Mouse (Mus musculus): Measurements from ENCODE around the gene Csn2. TPM values are rescaled to one million over a fixed set of nuclear protein-coding genes. Genes with fewer than 3 reads are reported as not detected.

The Csn2 gene
- total RNA-seq (2014; fragmentation: Nextera tagmentation) (not detected in 2 replicates), total RNA-seq (2017) (0.16 TPM in 1 of 2 replicates, not detected in the other), polyA plus RNA-seq (2012) (not detected in 2 replicates)

- H3K9me3 ChIP-seq (replicated peaks) = no peaks in the 10 kb centered on the region
- no peaks in the 10 kb centered on the region for H3K36me3 ChIP-seq (replicated peaks)
- H3K27me3 ChIP-seq (ENCODE audit: insufficient read depth, low read length) = no peaks in the 10 kb centered on the region
- no peak for ATAC-seq (ENCODE audit: extremely low read depth, insufficient number of reproducible peaks, low FRiP score, poor library complexity, severe bottlenecking)
- H3K4me1 ChIP-seq (ENCODE audit: insufficient read depth, low read depth, low read length) = no peaks in the 10 kb centered on the region
- H3K4me3 ChIP-seq (ENCODE audit: low read depth, low read length) = no peak within 1 kb of the TSS
- TF ChIP-seq POLR2AphosphoS5 (IDR thresholded peaks at IDR 0.05; ENCODE audit: insufficient replicate concordance, low read depth, low read length) (no peak), GATA1 (IDR thresholded peaks at IDR 0.05; ENCODE audit: borderline replicate concordance, low read length) (no peak), GATA2 (IDR thresholded peaks at IDR 0.05; ENCODE audit: borderline replicate concordance, low read depth, low read length) (no peak), CTCF (IDR thresholded peaks at IDR 0.05; ENCODE audit: low read depth, low read length) (no peak), TAL1 (conservative IDR thresholded peaks at IDR 0.05; ENCODE audit: low read depth, low read length) (no peak)
- no peak for DNase-seq (ENCODE audit: low spot score)
These were observed at the start of gene Csn2 for GRCm38 (mm10) chr5:87699530-87699929. TSS of gene Csn2 (minus strand) at chr5:87699630.

GRCm38 (mm10) chr5:87734821-87735220 lies 35.4 kb upstream of the Csn2 start:
- no peaks in the 10 kb centered on the region for H3K9me3 ChIP-seq (replicated peaks)
- TF ChIP-seq TAL1 (conservative IDR thresholded peaks at IDR 0.05; ENCODE audit: low read depth, low read length) (no peak), GATA1 (IDR thresholded peaks at IDR 0.05; ENCODE audit: borderline replicate concordance, low read length) (no peak), POLR2AphosphoS5 (IDR thresholded peaks at IDR 0.05; ENCODE audit: insufficient replicate concordance, low read depth, low read length) (no peak), CTCF (IDR thresholded peaks at IDR 0.05; ENCODE audit: low read depth, low read length) (no peak), GATA2 (IDR thresholded peaks at IDR 0.05; ENCODE audit: borderline replicate concordance, low read depth, low read length) (no peak)
- DNase-seq (ENCODE audit: low spot score) = no peak
- H3K4me3 ChIP-seq (ENCODE audit: low read depth, low read length) = no peak overlapping the region
- no peaks in the 10 kb centered on the region for H3K36me3 ChIP-seq (replicated peaks)
- no peaks in the 10 kb centered on the region for H3K27me3 ChIP-seq (ENCODE audit: insufficient read depth, low read length)
- no peak for ATAC-seq (ENCODE audit: extremely low read depth, insufficient number of reproducible peaks, low FRiP score, poor library complexity, severe bottlenecking)
- H3K4me1 ChIP-seq (ENCODE audit: insufficient read depth, low read depth, low read length) = no peaks in the 10 kb centered on the region

- ATAC-seq (ENCODE audit: extremely low read depth, insufficient number of reproducible peaks, low FRiP score, poor library complexity, severe bottlenecking) = no peak
- no peaks in the 10 kb centered on the region for H3K9me3 ChIP-seq (replicated peaks)
- no peaks in the 10 kb centered on the region for H3K36me3 ChIP-seq (replicated peaks)
- no peaks in the 10 kb centered on the region for H3K4me1 ChIP-seq (ENCODE audit: insufficient read depth, low read depth, low read length)
- TF ChIP-seq CTCF (IDR thresholded peaks at IDR 0.05; ENCODE audit: low read depth, low read length) = no peak
- no peak for TF ChIP-seq POLR2AphosphoS5 (IDR thresholded peaks at IDR 0.05; ENCODE audit: insufficient replicate concordance, low read depth, low read length)
- no peak for TF ChIP-seq TAL1 (conservative IDR thresholded peaks at IDR 0.05; ENCODE audit: low read depth, low read length)
- TF ChIP-seq GATA2 (IDR thresholded peaks at IDR 0.05; ENCODE audit: borderline replicate concordance, low read depth, low read length) = no peak
- no peak for TF ChIP-seq GATA1 (IDR thresholded peaks at IDR 0.05; ENCODE audit: borderline replicate concordance, low read length)
- H3K27me3 ChIP-seq (ENCODE audit: insufficient read depth, low read length) = no peaks in the 10 kb centered on the region
- H3K4me3 ChIP-seq (ENCODE audit: low read depth, low read length) = no peak overlapping the region
- no peak for DNase-seq (ENCODE audit: low spot score)
These were observed 6.5 kb upstream of the Csn2 start for GRCm38 (mm10) chr5:87705891-87706290.

- Histone ChIP-seq H3K9me3 (replicated peaks) (no peaks in the 10 kb centered on the region), H3K4me1 (ENCODE audit: insufficient read depth, low read depth, low read length) (no peaks in the 10 kb centered on the region), H3K27me3 (ENCODE audit: insufficient read depth, low read length) (no peaks in the 10 kb centered on the region), H3K36me3 (replicated peaks) (no peaks in the 10 kb centered on the region), H3K4me3 (ENCODE audit: low read depth, low read length) (no peak within 1 kb of the TSS)
- ATAC-seq (ENCODE audit: extremely low read depth, insufficient number of reproducible peaks, low FRiP score, poor library complexity, severe bottlenecking) (no peak), DNase-seq (ENCODE audit: low spot score) (no peak)
- TF ChIP-seq TAL1 (conservative IDR thresholded peaks at IDR 0.05; ENCODE audit: low read depth, low read length) (no peak), CTCF (IDR thresholded peaks at IDR 0.05; ENCODE audit: low read depth, low read length) (no peak), GATA1 (IDR thresholded peaks at IDR 0.05; ENCODE audit: borderline replicate concordance, low read length) (no peak), GATA2 (IDR thresholded peaks at IDR 0.05; ENCODE audit: borderline replicate concordance, low read depth, low read length) (no peak), POLR2AphosphoS5 (IDR thresholded peaks at IDR 0.05; ENCODE audit: insufficient replicate concordance, low read depth, low read length) (no peak)
These were observed 33.5 kb downstream of the Csn2 start, which contains the start of gene Csn1s1 for GRCm38 (mm10) chr5:87665908-87666307. TSS of gene Csn1s1 (plus strand) at chr5:87666208.

GRCm38 (mm10) chr5:87642787-87643186 lies 56.6 kb downstream of the Csn2 start:
- ATAC-seq (ENCODE audit: extremely low read depth, insufficient number of reproducible peaks, low FRiP score, poor library complexity, severe bottlenecking) = no peak
- H3K9me3 ChIP-seq (replicated peaks) = no peaks in the 10 kb centered on the region
- H3K36me3 ChIP-seq (replicated peaks) = no peaks in the 10 kb centered on the region
- H3K4me3 ChIP-seq (ENCODE audit: low read depth, low read length) = no peak overlapping the region
- no peaks in the 10 kb centered on the region for H3K4me1 ChIP-seq (ENCODE audit: insufficient read depth, low read depth, low read length)
- TF ChIP-seq CTCF (IDR thresholded peaks at IDR 0.05; ENCODE audit: low read depth, low read length) (no peak), POLR2AphosphoS5 (IDR thresholded peaks at IDR 0.05; ENCODE audit: insufficient replicate concordance, low read depth, low read length) (no peak), GATA1 (IDR thresholded peaks at IDR 0.05; ENCODE audit: borderline replicate concordance, low read length) (no peak), TAL1 (conservative IDR thresholded peaks at IDR 0.05; ENCODE audit: low read depth, low read length) (no peak), GATA2 (IDR thresholded peaks at IDR 0.05; ENCODE audit: borderline replicate concordance, low read depth, low read length) (no peak)
- no peaks in the 10 kb centered on the region for H3K27me3 ChIP-seq (ENCODE audit: insufficient read depth, low read length)
- no peak for DNase-seq (ENCODE audit: low spot score)

Other genes starting within 250 kb of the Csn2 start
- gene Ugt2a2, start 217.4 kb downstream of the Csn2 start, total RNA-seq (2014; fragmentation: Nextera tagmentation) = not detected in 2 replicates
- not detected in 2 replicates for gene Ugt2a2, start 217.4 kb downstream of the Csn2 start, total RNA-seq (2017)
- gene Ugt2a2, start 217.4 kb downstream of the Csn2 start, polyA plus RNA-seq (2012) = not detected in 2 replicates
- gene Gm43638, start 212.8 kb downstream of the Csn2 start, total RNA-seq (2014; fragmentation: Nextera tagmentation) = not detected in 2 replicates
- gene Gm43638, start 212.8 kb downstream of the Csn2 start, total RNA-seq (2017) = not detected in 2 replicates
- not detected in 2 replicates for gene Gm43638, start 212.8 kb downstream of the Csn2 start, polyA plus RNA-seq (2012)
- not detected in 2 replicates for gene Ugt2a1, start 208.8 kb downstream of the Csn2 start, total RNA-seq (2014; fragmentation: Nextera tagmentation)
- not detected in 2 replicates for gene Ugt2a1, start 208.8 kb downstream of the Csn2 start, total RNA-seq (2017)
- not detected in 2 replicates for gene Ugt2a1, start 208.8 kb downstream of the Csn2 start, polyA plus RNA-seq (2012)
- not detected in 2 replicates for gene Sult1b1, start 161.4 kb downstream of the Csn2 start, total RNA-seq (2014; fragmentation: Nextera tagmentation)
- gene Sult1b1, start 161.4 kb downstream of the Csn2 start, total RNA-seq (2017) = 0.05 TPM in 1 of 2 replicates, not detected in the other
- gene Sult1b1, start 161.4 kb downstream of the Csn2 start, polyA plus RNA-seq (2012) = not detected in 2 replicates
- not detected in 2 replicates for gene Sult1d1, start 130.6 kb downstream of the Csn2 start, total RNA-seq (2014; fragmentation: Nextera tagmentation)
- gene Sult1d1, start 130.6 kb downstream of the Csn2 start, total RNA-seq (2017) = 0.11 TPM in 1 of 2 replicates, not detected in the other
- not detected in 2 replicates for gene Sult1d1, start 130.6 kb downstream of the Csn2 start, polyA plus RNA-seq (2012)
- gene Sult1e1, start 108.0 kb downstream of the Csn2 start, total RNA-seq (2014; fragmentation: Nextera tagmentation) = not detected in 2 replicates
- gene Sult1e1, start 108.0 kb downstream of the Csn2 start, total RNA-seq (2017) = not detected in 2 replicates
- gene Sult1e1, start 108.0 kb downstream of the Csn2 start, polyA plus RNA-seq (2012) = not detected in 2 replicates
- gene Csn1s1, start 33.4 kb downstream of the Csn2 start, total RNA-seq (2014; fragmentation: Nextera tagmentation) = not detected in 2 replicates
- 0.23 TPM in 1 of 2 replicates, not detected in the other for gene Csn1s1, start 33.4 kb downstream of the Csn2 start, total RNA-seq (2017)
- gene Csn1s1, start 33.4 kb downstream of the Csn2 start, polyA plus RNA-seq (2012) = not detected in 2 replicates
- not detected in 2 replicates for gene Csn1s2a, start 74.9 kb upstream of the Csn2 start, total RNA-seq (2014; fragmentation: Nextera tagmentation)
- 0.29 and 0.38 TPM in 2 replicates for gene Csn1s2a, start 74.9 kb upstream of the Csn2 start, total RNA-seq (2017)
- gene Csn1s2a, start 74.9 kb upstream of the Csn2 start, polyA plus RNA-seq (2012) = not detected in 2 replicates
- gene Csn1s2b, start 108.5 kb upstream of the Csn2 start, total RNA-seq (2014; fragmentation: Nextera tagmentation) = not detected in 2 replicates
- gene Csn1s2b, start 108.5 kb upstream of the Csn2 start, total RNA-seq (2017) = 0.23 TPM in 1 of 2 replicates, not detected in the other
- not detected in 2 replicates for gene Csn1s2b, start 108.5 kb upstream of the Csn2 start, polyA plus RNA-seq (2012)
- not detected in 2 replicates for gene Prr27, start 126.1 kb upstream of the Csn2 start, total RNA-seq (2014; fragmentation: Nextera tagmentation)
- 0.11 TPM in 1 of 2 replicates, not detected in the other for gene Prr27, start 126.1 kb upstream of the Csn2 start, total RNA-seq (2017)
- not detected in 2 replicates for gene Prr27, start 126.1 kb upstream of the Csn2 start, polyA plus RNA-seq (2012)
- gene Odam, start 185.4 kb upstream of the Csn2 start, total RNA-seq (2014; fragmentation: Nextera tagmentation) = not detected in 2 replicates
- gene Odam, start 185.4 kb upstream of the Csn2 start, total RNA-seq (2017) = 0.11 TPM in 1 of 2 replicates, not detected in the other
- not detected in 2 replicates for gene Odam, start 185.4 kb upstream of the Csn2 start, polyA plus RNA-seq (2012)
- not detected in 2 replicates for gene Csn3, start 225.9 kb upstream of the Csn2 start, total RNA-seq (2014; fragmentation: Nextera tagmentation)
- gene Csn3, start 225.9 kb upstream of the Csn2 start, total RNA-seq (2017) = 0.16 and 0.23 TPM in 2 replicates
- gene Csn3, start 225.9 kb upstream of the Csn2 start, polyA plus RNA-seq (2012) = not detected in 2 replicates